Mouse (Mus musculus) bone marrow macrophage, adult 2 months (primary cell): Measurements from ENCODE around the gene Usp21.

Source experiments
- CTCF ChIP-seq: IDR thresholded peaks from 2 replicates; pipeline ENCODE4 v1.5.1; 2012; ENCODE audit warnings: low read depth, mild to moderate bottlenecking, low read length, moderate library complexity
- POLR2A ChIP-seq: IDR thresholded peaks from 2 replicates; pipeline ENCODE4 v1.6.1; 2012; ENCODE audit warnings: mild to moderate bottlenecking, low read depth, low read length, borderline replicate concordance

- no peak for TF ChIP-seq CTCF
- TF ChIP-seq POLR2A, result no peak
These were observed at the start of gene Usp21 for GRCm38 (mm10) chr1:171287136-171288081.
